Mouse (Mus musculus) left cerebral cortex, postnatal 10 days (tissue): ENCODE measurements at regions not wholly inside any gene's neighbourhood (a gene's known extent, or its start where the extent isn't known, plus 50 kb on each side); places are given as distances from the start of the nearest gene placed in this dataset.

Experiments
- DNase-seq, 2 experiments: peaks; one replicate each; pipeline ENCODE4 v3.0.0; 2021 to 2022; ENCODE audit warnings: low spot score in 2 of 2, mixed read lengths in 1 of 2; ENCODE audit errors: extremely low spot score in 1 of 2
- intact Hi-C: fragments of 180-260 bp; cut with DNase I; formaldehyde crosslinking; loops from one replicate; pipeline ENCODE4 v1.15.1; 2025

DNA sequence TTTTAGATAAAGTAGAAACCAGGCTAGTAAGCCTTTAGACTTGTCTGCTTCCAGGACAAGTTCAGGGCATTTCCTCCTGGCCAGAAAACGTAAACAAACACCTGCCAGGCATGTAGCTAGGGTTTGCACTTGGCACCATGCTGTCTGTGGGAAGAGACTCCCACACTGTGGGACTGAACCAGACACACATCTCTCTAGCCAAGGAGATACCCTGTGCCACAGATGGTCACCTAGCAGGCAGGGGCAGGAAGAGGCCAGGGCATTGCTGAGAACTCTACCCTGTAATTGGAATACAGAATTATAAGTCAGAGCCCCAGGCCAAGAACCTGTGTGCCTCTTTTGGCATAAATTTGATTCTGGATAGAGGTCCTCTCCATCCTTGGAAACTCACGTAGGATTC is 858.7 kb upstream of the A1bg start:
- intact Hi-C loops = no loop called here
- no peak for DNase-seq

DNA sequence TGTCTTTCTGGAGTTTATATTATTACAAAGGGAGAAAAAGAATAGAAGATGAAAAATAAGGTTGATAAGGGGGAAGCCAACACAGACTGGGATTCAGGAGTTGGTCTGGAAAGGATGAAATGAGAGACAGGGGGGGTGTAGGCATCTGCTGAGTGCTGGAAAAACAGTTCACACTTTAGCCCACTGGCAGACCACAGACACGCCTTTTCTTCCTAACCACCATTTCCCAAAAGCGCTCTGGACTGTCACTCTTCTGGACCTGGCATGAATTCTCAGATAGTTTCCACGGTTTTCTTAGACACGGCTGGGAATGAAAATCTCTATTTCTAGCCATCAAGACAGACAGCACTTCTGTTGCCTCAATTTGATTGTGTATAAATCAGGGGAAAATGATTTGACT is 850.2 kb upstream of the A1bg start:
- DNase-seq = no peak
- intact Hi-C loops = no loop called here

DNA sequence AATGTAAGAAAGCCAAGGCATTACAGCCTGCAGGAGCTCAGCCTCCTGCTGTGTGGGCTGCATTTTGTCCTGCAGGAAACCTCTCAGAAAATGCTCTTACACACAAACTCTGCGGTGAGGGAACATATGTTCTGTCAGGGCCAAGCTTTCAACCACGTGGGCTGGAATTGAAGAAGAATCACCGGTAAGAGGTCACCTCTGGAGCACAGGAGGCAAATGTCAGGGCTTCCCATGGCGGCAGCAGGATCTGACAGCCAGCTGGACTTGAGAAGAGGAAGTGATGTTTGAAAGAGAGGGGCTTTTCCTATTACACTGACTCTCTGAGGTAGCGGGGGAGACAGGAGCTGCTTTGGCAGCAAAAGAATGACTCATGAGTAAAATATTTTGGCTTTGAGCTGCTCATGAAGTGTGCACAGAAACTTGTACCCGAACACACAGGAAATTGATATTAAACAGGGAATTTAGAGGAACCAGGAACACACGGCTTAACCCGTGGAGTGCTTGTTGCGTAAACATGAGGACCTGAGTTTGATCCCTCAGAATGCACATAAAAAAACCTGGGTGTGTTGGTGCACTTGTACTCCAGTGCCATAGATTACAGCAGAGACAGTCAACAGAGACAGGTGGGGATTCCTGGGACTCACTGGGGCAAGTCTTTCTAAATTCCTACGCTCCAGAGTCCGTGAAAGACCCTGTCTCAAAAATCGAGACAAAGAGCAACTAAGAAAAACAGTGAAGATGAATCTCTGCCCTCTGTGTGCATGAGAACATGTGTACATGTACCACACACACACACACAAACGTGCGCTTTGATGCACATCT is 848.1 kb upstream of the A1bg start:
- intact Hi-C loops = no loop called here

DNA sequence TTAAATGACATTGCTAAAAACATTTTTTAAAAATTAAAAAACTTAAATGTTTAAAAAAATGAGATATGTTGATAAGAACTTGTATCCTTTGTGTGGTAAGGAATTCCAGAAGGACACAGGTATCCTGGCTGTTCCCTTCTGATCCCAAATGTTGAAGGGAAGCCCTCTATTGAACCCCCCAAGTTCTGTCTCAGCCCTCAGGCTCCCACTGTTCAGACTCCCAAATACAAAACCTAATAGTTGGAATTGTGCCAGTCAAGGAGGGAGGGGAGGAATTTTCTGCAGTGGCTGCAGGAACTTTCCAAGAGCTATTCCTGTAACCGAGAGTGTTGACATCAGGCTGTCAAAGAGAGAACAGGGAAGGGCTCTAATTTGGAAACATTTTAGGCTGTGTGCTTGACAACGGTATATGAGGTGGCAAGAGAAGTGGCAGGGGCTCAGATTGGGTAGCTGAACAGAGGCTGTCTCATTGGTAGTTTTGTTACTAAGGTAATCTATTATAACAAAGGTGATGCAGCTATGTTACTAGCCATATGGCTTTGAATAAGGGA is 843.8 kb upstream of the A1bg start:
- intact Hi-C loops = no loop called here
- DNase-seq = peak in 1 of 2 experiments; percentile 21

More for the DNA sequence above, 848.1 kb upstream of the A1bg start:
- peak in 1 of 2 experiments; percentile 26 for DNase-seq

DNA sequence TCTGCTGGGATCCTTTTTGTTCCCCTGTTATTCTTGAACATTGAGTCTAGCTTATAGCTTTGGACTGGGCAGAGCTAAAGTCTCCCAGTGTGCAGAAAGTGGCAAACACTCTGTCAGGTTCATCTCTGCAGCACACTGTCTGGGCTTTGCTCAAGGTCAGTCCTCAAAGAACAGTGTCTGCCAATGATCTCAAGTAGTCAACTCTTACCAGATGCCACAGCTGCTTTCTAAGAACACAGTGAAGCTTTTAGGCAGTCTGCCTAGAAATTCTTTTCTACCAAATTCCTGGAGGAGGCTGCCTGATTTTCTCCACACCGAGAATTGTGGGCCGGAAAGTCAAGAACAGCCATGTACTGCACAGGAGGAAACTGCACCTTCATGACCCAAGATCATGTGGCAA is 831.0 kb upstream of the A1bg start:
- intact Hi-C loops = no loop called here
- no peak for DNase-seq

DNA sequence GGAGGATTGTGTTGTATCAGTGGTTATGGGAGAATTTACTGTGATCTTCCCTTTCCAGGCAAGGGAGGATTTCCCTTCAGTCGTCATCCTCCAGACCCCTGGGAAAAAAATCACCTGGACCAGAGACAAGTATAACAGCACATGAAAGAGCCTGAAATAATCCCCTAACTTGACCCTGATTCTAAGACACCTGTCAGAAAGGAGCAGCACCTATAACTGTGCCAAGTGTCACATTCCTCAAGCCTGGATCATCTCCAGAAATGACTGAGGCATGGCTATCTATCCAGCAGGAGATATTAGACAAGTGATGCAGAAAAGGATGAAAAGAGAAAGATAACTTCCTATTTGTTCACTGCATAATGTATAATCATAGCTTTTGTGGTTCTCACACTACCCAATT is 800.9 kb upstream of the A1bg start:
- no peak for DNase-seq
- intact Hi-C loops = no loop called here

DNA sequence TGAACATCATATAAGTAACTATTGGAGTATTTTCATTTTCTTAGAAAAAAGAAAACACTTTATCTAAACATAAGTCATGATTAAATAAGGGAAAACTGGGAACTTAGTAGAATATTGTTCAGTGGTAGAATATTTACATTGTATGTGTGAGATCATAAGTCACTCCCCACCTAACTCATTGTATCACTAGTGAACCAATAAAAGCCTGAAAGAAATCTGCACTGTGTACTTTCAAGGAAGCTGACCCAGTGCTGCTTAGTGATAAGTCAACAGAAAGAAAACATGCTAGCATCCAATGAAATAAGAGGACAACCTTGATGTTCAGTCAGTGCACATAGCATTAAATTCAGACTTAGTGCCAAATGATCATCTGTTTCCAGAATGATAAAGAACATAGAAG is 795.7 kb upstream of the A1bg start:
- intact Hi-C loops = no loop called here
- no peak for DNase-seq

DNA sequence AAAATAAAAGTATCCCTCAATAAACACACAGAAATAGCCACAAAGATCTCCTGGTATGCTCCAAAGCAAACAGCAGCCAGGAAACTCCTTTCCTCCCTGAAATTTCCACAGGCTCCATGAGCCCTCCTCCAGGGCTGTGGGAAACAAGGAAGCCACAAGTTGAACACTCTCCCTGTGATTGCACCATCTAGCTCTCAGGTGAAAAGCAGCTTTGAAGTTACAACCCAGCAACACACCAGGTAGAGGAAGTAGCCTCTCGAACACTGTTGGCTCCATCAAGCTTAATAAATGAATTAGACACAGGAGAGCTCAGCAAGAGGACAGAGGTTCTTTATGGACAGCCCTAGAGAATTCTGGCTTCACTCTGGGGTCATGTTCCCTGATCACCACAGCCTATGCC is 794.4 kb upstream of the A1bg start:
- intact Hi-C loops = no loop called here
- DNase-seq = no peak

DNA sequence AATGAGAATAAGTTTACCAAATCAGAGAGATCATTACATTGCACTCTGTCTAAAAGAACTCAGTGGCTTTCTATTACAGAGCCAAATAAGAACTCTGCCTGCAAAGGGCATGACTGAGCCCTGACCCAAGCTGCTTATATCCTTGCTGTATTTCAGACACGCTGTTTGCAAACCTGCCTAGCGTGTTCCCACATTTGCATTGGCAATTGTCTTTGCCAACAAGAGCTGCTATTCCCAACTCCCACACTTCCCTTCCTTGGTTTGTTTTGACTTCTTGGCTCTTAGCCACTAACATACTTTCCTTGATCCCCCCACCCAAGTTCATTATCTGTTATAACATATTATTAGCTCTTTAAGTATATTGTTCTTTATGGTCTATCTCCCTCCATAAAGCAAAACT is 791.1 kb upstream of the A1bg start:
- intact Hi-C loops = no loop called here
- no peak for DNase-seq

DNA sequence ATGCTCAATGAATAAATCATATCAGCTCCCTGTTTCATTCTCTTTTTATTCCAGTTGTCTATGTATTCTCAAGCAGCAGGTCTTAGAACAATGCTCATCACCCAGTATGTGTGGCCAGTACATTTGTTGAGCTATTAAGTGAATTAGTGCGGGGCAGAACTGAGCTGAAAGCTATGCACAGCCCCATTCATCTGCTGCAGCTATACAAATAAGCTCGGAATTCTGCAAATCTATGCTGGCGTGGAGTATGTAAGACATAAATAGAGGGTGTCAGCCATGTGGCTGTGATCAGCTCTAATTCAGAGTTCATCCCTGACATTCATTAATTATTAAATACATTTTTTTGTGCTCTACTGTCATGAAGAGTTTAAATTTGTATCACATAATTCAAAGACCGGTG is 786.1 kb upstream of the A1bg start:
- DNase-seq = no peak
- intact Hi-C loops = no loop called here

DNA sequence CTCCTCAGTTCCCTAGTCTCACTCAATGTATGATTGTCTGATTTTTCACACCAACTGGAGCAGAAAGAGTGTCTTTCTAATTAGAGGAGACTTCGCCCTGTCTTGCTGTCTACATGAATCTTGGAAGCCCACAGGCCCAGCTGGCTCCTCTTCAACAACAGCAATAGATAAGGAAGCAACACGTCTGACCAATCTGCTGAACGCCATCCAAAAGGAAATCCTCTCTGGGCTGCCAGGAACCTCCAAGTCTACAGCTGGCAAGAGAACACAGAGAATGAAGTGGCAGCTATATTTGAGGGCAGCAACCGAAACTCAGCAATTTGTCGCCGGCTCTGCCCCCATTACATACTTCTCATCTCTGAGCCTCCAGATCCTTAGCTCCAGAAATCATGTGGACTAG is 785.1 kb upstream of the A1bg start:
- DNase-seq = peak; percentile 52 to 58
- intact Hi-C loops = no loop called here

DNA sequence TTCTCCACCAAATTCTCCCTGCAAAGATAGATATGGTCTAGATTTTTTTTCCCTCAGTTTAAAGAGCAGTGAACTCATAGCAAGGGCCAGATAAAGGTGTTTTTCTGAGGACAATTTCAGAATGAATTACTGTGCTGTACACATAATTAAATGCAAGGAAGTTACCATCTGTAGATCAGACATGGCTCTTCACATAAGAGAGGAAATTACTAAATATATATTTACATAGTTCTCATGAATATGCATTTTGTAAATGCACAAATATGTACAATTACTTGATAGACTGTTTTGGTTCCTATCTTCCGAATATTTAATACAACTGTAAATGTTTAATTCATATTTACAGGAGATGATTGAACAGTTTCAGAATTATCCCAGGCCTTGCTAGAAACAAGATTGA is 769.9 kb upstream of the A1bg start:
- intact Hi-C loops = no loop called here
- no peak for DNase-seq

DNA sequence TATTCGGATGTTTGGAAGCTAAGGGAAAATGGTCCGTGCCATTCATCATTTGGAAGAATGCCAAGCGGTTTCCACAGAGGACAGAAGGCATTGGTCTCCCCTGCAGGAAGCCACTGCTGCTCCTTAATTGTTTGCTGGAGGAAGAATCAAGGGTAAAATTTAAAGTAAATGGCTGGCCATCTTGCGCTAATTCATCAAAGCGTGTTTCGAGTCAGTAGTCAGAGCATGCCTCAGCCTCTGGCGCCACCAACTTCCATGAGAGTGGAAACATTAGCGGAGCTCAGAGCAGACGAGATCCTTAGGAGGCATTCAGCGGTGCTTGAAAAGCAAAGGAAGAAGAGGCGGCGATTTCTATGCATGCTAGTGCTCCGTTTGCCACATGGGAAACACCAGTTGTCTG is 767.6 kb upstream of the A1bg start:
- DNase-seq = peak; percentile 30 to 49
- intact Hi-C loops = no loop called here

DNA sequence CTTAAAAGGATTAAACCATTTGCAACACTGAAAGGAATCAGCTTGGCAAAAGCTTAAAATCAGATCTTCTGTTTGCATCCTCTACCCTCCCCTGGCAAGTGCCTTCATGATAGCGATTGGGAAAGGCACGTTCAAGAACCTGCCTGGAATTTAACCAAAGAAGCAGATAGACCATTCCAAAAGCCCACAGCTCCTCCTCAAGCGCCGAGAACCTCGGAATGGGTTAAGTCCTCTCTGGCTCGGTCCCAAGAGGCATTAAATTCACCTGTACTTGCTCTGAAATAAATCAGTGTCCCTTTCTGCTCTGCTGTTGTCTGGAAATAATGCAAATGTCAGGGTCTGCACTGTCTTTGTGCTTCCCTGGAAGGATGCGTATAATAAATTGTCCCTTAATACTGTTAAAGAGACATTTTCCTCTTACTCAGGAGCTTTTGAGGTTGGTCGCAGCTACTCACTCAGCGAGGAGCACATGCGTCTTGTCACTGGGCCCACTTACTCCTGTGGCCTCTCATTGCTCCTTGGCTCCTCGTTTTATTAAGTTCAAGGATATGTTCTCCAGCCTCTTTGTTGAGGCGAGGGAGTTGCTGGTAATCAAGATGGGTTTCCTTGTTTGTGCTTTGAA is 767.1 kb upstream of the A1bg start:
- intact Hi-C loops = no loop called here
- DNase-seq = no peak

DNA sequence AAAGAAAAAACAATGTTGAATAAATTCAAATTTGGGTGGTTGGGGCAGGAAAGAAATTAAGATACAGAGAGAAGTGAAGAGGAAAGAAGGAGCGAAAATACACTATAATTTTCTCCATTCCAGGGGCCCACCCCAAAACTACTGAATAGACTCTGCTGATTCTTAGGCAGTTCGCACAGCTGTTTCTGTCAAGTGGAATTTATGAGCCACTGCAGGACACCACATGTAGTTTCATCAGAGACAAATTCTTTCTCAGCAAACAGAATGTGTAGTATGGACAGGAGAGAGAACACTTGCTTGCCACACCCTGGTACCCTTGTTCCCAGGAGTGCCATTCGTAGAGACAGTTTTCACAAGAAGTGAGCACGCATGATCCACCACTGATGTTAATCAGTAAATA is 760.2 kb upstream of the A1bg start:
- intact Hi-C loops = no loop called here
- no peak for DNase-seq

DNA sequence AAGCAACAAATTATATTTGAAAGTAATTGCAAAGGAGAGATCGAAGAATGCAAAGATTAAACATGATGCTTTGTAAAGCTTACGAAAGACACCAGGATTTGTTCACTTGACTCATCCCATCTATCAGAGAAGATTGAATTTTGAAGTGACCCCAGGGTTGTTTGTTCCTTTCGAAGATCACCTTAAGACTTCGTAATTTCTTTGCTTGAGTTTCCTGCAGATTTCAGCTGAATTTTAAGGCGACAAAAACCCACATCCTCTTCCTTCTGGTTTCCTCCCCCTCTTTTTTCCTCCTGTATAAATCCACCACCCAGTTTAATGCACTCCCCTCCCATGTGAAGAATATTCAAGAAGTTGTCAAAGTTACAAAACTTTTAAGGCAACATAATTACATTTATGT is 747.7 kb upstream of the A1bg start:
- intact Hi-C loops = no loop called here
- DNase-seq = no peak

DNA sequence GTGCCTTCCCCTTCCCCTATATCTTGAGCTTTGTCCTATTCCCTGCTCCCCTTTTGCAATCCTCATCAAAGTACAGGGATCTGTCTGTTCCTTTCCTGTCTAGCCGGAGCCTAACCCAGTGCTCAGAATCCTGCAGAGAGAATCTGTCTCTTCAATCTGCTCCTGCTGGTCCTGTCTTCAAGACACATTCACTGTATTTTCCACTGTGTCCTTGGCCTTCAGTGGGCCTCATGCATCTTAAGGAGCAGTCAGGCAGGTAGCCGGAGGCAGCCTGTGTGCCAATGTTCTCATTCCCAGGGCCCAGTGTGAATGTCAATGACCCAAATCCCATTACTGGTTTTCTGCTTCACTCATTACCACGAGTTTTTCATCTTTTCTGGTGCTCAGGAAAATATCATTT is 737.8 kb upstream of the A1bg start:
- intact Hi-C loops = no loop called here
- peak in 1 of 2 experiments; percentile 5 for DNase-seq

DNA sequence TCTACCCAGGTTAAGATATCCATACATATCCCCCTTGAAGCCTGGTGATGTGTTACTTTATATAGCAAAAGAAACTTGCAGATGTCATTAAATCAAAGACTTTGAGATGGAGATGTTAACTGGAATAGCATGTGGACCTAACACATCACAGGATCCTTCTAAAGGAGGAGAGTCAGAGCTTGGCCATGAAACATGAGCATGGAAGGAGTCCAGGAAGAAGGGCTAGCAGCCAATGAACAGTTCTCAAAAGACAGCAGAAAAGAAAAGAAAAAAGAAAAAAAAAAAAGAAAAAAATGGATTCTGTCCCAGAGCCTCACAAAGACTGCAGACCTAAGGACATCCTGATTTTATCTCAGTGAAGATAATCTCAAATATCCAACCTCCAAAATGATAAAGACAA is 734.1 kb upstream of the A1bg start:
- intact Hi-C loops = no loop called here
- DNase-seq = peak in 1 of 2 experiments; percentile 23

DNA sequence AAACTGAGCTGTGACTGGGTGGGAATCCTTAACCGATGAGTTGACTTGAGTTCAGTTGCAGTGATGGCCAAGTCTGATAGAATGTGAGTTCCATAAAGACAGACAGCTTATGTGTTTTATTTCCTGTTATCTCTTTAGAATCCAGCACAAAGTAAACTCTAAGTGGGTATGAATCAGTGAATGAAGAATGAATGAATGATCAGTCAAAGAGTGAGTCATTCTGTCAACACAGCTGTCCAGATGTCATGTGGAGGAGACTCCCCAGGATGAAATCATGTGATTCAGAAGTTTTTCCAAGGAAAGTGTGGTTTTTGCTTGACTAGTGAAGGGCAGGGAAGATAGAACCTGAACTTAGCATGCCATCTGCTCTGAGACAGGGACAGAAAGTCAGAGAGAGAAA is 732.0 kb upstream of the A1bg start:
- intact Hi-C loops = no loop called here
- no peak for DNase-seq

DNA sequence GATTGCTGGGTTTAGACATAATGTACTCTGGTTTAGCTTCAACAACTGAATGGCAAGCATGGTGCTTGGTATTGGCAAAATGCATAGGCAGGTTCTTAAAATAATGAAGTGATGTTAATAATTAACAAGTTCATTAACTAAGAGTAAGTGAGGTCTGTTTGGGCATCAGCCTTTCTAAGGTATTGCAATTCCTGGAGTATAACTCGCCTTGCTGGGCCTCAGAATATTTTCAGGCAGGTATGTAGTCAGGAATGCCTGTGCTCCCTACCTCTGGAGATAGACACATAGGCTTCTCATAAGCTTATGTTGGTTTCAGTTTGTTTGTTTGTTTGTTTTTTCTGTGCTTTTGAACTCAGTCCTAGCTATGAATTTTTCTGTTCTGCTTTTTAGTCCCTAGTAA is 731.0 kb upstream of the A1bg start:
- intact Hi-C loops = no loop called here
- DNase-seq = no peak
